Mouse (Mus musculus) kidney, adult 18-20 months (tissue): Measurements from ENCODE around the gene Ciz1.

Source experiments
- DNase-seq: peaks from one replicate; pipeline ENCODE4 v3.0.0; 2021

The Ciz1 gene

GRCm38 (mm10) chr2:32320721-32321120 is 31.4 kb upstream of the Ciz1 start:
- DNase-seq: no peak

DNA sequence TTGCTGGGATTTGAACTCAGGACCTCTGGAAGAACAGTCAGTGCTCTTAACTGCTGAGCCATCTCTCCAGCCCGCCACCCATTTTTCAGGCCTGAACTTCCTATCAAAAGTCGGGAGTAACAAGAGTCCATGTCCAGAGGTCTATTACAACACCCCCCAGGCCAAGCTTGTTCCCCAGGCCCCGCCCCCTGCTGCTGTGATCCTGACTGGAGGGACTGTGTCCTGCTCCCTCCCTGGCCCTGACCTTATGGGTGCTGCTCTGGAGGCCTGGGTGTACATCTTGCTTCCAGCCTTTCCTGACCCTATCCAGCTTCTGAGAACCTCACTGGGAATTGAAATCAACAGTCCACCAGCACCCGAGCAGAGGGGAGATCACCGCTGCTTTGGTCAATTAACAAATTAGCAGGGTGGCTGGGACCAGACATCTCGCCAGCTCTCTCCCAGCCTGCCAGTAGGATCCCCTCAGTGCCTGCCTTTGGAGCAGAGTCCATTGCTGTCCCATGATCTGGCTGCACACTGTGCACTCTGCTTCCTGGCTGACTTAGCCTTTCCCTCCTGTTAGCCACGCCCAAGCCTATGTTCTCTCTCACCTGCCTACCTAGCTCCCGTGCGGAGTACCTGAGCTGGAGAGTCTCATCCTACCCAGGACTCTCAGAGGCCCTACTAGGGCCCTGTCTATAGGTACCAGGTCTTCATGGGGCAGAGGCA is 30.4 kb upstream of the Ciz1 start:
- DNase-seq: peak; percentile 18

DNA sequence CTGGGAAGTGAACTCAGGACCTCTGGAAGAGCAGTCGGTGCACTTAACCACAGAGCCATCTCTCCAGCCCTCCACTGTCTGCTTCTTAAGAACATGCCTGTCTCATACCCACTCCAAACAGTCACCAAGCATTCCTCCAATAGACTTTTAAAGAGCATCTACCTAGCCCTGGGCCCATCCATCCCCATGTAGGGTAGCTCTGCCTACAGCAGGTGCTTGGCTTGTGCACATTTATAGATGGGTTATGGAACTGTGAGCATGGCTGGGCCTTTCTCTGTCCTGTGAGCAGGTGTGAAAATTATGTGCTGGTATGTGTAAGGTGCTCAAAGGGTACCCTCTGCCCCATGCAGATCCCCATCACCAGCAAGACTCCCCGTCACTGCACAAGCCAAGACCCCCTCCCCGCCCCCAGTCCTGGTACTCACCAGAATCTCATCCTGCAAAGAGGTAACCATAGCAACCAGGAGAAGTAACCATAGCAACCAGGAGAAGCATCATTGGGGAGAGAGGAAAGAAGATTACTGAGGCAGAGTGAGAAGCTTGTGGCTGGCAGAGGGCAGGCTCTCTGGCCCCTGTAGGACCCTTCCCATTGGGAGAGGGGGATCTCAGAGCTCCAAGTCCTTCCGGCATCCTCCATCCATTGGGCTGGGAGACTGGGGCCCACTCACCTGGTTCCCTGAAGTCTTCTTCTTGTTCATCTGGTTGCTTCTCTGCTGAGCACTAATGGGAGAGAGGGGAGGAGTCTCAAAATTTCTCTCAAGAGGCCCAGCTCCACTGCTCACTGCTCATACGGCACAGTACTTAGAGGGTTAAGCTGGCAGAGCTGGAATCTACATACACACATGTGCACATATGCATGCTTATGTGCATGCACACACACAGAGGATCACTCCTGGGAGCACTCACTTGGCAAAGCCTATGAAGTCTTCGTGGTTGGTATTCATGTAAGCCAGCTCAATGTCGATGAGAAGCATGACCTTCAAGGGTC is 29.1 kb upstream of the Ciz1 start:
- DNase-seq: no peak

DNA sequence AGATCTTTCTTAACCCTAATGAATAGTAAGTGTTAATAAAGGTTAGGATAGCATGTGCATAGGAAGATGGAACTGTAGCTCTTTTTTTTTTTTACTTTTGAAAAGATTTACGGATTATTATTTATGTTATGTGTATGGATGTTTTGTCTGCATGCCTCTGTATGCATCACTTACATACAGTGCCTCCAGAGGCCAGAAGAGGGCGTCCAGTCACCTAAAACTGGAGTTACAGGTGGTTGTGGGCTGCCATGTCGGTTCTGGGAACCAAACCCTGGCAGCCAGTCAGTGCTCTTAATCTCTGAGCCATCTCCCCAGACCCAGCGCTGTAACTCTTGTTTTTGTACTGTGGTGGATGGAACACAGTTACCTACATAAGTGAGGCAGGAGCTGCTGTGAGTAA is 27.8 kb upstream of the Ciz1 start:
- DNase-seq: no peak

DNA sequence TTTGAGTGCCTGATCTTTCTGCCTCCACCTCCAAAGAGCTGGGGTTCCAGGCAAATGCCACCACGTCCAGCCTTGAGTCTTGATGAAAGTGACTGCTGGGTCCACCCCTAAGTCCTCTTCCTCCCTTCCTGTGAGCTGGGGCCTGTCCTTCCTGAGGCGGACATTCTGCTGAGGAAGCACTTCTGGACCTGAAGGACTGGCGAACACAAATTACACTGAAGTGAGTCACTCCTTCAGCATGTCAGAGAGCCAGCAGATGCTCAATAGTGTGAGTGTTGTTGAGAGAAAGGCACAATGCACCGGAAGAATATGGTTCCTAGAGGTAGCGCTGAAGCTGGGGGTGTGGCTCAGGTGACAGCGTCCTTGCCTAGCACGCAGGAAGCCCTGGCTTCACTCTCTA is 26.8 kb upstream of the Ciz1 start:
- no peak for DNase-seq

DNA sequence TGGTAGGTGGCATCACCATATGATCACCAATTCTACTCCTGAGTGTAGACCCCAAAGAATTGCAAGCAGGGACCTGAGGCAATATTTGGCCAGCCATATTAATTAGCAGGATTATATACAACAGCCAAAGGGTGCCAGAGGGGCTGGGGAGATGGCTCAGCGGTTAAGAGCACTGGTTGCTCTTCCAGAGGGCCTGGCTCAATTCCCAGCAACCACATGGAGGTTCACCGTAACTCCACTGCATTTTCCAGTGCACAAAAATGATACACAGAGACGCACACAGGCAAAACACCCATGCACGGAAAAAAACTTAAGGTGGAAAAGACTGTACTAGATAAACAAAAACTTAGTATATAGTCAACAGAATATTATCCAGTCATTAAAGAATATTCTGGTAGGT is 24.9 kb upstream of the Ciz1 start:
- no peak for DNase-seq

- DNase-seq: no peak
Observed at GRCm38 (mm10) chr2:32328911-32329460, 23.1 kb upstream of the Ciz1 start.

DNA sequence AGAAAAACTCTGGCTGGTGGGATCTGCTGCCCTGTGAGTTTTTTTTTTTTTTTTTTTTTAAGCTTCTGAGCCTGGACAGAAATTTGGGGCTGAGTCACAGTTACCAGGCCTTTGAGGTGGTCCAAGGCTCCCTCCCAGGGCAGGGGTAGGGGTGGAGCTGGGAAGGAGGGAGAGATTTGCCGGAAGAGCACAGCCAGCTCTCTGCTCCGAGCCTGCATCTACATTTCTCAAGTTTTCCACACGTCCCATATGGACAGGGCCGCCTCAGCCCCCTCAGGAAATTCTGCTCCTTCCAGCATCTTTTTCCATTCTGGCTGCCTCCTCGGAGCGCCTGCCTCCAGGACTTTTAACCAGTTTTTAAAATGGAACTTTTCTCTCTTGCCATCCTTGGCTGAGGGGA is 22.6 kb upstream of the Ciz1 start:
- no peak for DNase-seq

GRCm38 (mm10) chr2:32332159-32332558 is 20.0 kb upstream of the Ciz1 start:
- no peak for DNase-seq

DNA sequence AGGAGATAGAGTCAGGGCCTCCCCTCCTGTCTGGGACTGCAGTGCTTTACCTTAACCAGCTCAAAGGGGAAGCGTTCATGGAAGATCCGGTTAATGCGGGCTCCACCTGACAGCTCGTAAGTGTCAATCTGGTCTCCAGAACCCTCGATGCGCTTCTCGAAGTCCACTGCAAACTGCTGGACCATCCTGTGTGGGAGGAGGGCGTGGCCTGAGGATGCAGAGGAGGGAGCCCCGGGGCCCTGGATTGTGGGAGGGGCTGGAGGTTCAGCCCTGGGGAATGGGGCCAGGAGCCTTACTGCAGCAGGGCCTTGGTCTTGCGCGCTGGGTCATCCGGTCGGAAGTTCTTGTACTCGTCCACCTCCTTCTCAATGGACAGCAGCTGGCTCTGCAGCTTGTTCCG is 16.2 kb upstream of the Ciz1 start:
- DNase-seq: no peak

GRCm38 (mm10) chr2:32339912-32340642 is 12.1 kb upstream of the Ciz1 start:
- DNase-seq: no peak

GRCm38 (mm10) chr2:32340836-32341633 is 11.1 kb upstream of the Ciz1 start:
- DNase-seq: no peak

GRCm38 (mm10) chr2:32341634-32341939 is 10.5 kb upstream of the Ciz1 start:
- DNase-seq: no peak

GRCm38 (mm10) chr2:32342039-32342438 is 10.1 kb upstream of the Ciz1 start:
- DNase-seq: no peak

GRCm38 (mm10) chr2:32342539-32343350 is 9.4 kb upstream of the Ciz1 start:
- no peak for DNase-seq

GRCm38 (mm10) chr2:32343351-32343671 is 8.8 kb upstream of the Ciz1 start:
- no peak for DNase-seq

GRCm38 (mm10) chr2:32344056-32344455 is 8.1 kb upstream of the Ciz1 start:
- DNase-seq: no peak

DNA sequence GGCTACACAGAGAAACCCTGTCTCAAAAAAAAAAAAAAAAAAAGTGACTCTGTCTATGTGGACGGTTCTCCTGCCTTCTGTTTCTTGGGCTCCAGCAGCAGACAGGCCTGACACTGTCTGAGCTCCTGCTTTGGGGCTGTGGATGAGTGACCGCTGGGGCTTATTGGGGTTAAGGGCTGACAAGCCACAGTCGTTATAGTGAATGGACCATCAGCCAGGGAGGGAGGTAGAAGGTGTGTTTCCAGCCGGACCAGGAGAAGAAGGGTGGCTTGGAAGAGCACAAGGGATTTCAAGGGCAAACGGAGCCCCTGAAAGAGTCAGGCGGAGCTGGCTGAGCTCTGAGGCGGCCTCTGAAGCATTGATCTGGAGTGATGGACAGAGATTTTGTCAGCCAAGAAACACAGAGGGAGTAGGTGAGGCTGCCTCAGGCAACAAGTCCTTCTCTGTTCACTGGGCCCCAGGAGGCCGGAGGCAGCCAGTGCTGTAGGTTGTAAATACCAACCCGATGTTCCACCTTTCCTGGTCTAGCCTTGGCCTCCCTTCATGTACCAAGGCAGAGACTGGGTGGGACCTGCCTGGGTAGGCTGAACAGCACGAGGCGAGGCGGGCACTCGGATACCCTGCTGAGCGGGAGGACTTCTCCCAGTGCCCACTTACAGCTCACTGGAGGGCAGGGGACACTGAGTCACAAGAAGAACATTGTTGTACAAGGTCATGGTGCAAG is 7.4 kb upstream of the Ciz1 start:
- no peak for DNase-seq

DNA sequence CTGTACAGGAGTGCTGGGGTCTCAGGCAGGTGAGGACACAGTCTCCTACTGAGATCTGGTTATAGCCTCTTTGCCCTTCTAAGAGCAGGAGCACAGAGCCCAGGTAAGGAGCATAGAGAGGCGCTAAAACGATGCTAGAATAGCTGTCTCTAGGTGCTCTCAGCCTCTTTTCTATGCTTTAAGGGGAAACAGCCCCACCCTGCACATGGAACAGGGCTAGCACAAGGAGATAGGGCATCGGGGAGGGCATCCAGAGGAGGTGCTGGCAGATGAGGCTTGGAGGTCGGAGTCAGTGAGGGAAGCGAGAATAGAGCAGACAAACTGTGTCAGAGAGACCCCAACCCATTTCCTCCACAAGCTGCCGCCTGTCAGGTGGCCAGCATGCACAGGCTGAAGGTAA is 5.1 kb upstream of the Ciz1 start:
- no peak for DNase-seq

- DNase-seq: no peak
Observed at GRCm38 (mm10) chr2:32348311-32348710, 3.8 kb upstream of the Ciz1 start.

DNA sequence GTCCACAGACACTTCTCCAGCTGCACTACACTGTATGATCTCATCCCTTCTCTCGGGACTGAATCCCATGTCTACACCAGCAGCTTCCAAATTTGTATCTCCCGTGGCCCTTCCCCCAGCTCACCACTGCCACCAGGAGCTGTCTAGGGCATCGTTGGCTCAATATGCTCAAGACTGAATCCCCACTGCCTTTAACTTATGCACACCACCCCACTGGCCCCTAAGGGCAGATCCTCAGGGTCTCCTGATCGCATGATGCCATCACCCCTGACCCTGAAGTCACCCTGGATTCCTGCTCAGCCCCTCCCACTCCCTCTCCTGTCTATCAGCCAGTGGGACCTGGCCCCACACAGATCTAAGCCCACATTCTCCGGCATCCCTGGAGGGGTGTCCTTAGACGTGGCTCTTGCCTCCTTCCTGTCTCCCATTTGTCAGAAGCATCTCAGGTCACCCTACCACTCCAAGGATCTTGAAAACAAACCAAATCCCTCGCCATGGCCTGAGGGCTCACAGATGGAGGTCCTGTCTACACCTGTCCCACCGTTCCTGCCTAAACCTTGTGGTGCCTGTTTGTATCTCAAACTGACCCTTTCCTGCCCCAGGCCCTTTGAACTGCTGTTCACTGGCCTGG is 2.4 kb upstream of the Ciz1 start:
- no peak for DNase-seq
